In genomic region chr1:128697962-128698361, GRCm38 (mm10) we compare ENCODE assay signal across 22 mouse cellular contexts.
A peak's percentile ranks its signal among the peaks of the same experiment; 100 is the strongest.
DNase-seq lines count a peak whose midpoint lies in the region; ATAC-seq lines count a peak whose summit lies in the region.
"Had no signal": no experiment of that assay in that cellular context is flagged by ENCODE, and none has a peak within 500 bp of the region (broad histone marks: within the 10 kb centered on the region; RNA-seq: fewer than 3 reads in every experiment).

No protein-coding gene starts in this region.

- peak; percentile 34 for DNase-seq in CD4-positive, CD25-positive, alpha-beta regulatory T cell, adult 2 months (ENCODE audit: low read depth, low spot score)
- no peak for DNase-seq in right cerebral cortex, adult 2 months (ENCODE audit: low spot score in 2 of 2)
- DNase-seq in kidney, postnatal 14 days, result no peak
- DNase-seq in layer of hippocampus, postnatal 25 days (ENCODE audit: extremely low spot score in 1 of 2, low spot score in 1 of 2), result no peak
- DNase-seq in left cerebral cortex, postnatal 36 days (ENCODE audit: low spot score in 2 of 2), result no peak
- DNase-seq: adrenal gland, adult 8-10 months; adrenal gland, postnatal 25 days; cerebellum, adult 11-12 months; cerebellum, adult 8-10 months; cerebellum, postnatal 10 days; cerebellum, postnatal 36 days; forebrain, postnatal 0 days; gastrocnemius, adult 2 months; gastrocnemius, postnatal 14 days; heart, adult 11 months; heart, postnatal 36 days had no signal

- intact Hi-C loops in left cerebral cortex, postnatal 36 days (cut with DNase I), result no loop called here

- peak; percentile 50 for ATAC-seq in granulocyte monocyte progenitor cell, adult 5-6 weeks (replicated peaks; ENCODE audit: poor library complexity, severe bottlenecking)
- 0 out of 2 replicates have a peak, but pooled peaks have one; percentile 20 for ATAC-seq in megakaryocyte progenitor cell, adult 5-6 weeks (replicated peaks; ENCODE audit: poor library complexity)
- ATAC-seq: activated CD4-positive, CD25-positive, alpha-beta regulatory T cell, adult 4 months; forebrain, embryonic 14.5 days; forebrain, postnatal 0 days; hindbrain, embryonic 16.5 days; intestine, embryonic 16.5 days had no signal
